Mouse (Mus musculus) MEL (cell line): Measurements from ENCODE around the gene Gpr1. TPM values are rescaled to one million over a fixed set of nuclear protein-coding genes. Genes with fewer than 3 reads are reported as not detected.

ENCODE experiments used
- DNase-seq: peaks from one replicate; pipeline ENCODE4 v3.0.0; 2011; ENCODE audit warnings: low read depth, low spot score
- H3K27ac ChIP-seq: 2 replicates; pipeline ENCODE4 v1.5.1; 2012; ENCODE audit warnings: low read depth, mild to moderate bottlenecking, control low read depth, low read length, moderate library complexity; ENCODE audit not compliant: control insufficient read depth
- H3K27me3 ChIP-seq, 2 experiments: fragments of 150-350 bp in 1 of 2; sonication (generic) in 1 of 2; 2 replicates each; pipeline ENCODE4 v1.6.1; 2012; ENCODE audit warnings: low read length in 2 of 2, mild to moderate bottlenecking in 2 of 2, improper control_type of control experiment in 1 of 2, moderate library complexity in 1 of 2; ENCODE audit not compliant: insufficient read depth in 2 of 2, control insufficient read depth in 1 of 2
- H3K36me3 ChIP-seq, 2 experiments: 2 replicates each; pipeline ENCODE4 v1.6.1; 2012 to 2014; ENCODE audit warnings: low read length in 2 of 2, improper control_type of control experiment in 1 of 2, inconsistent platforms in 1 of 2, mild to moderate bottlenecking in 1 of 2; ENCODE audit not compliant: insufficient read depth in 2 of 2, control insufficient read depth in 1 of 2
- H3K4me1 ChIP-seq, 2 experiments: fragments of 150-350 bp in 1 of 2; sonication (generic) in 1 of 2; 2 replicates each; pipeline ENCODE4 v1.6.1; 2012; ENCODE audit warnings: low read length in 2 of 2, improper control_type of control experiment in 1 of 2, mild to moderate bottlenecking in 1 of 2; ENCODE audit not compliant: insufficient read depth in 2 of 2, control insufficient read depth in 1 of 2
- H3K4me3 ChIP-seq, 2 experiments: fragments of 150-350 bp in 1 of 2; sonication (generic) in 1 of 2; 2 replicates each; pipeline ENCODE4 v1.5.1; 2012; ENCODE audit warnings: low read depth in 2 of 2, low read length in 2 of 2, mild to moderate bottlenecking in 2 of 2, moderate library complexity in 2 of 2, control low read depth in 1 of 2, improper control_type of control experiment in 1 of 2; ENCODE audit not compliant: control insufficient read depth in 1 of 2, insufficient read depth in 1 of 2
- H3K79me2 ChIP-seq: 2 replicates; pipeline ENCODE4 v1.6.1; 2012; ENCODE audit warnings: mild to moderate bottlenecking, low read length, moderate library complexity; ENCODE audit not compliant: control insufficient read depth, poor library complexity, insufficient read depth
- H3K9ac ChIP-seq: 2 replicates; pipeline ENCODE4 v1.6.1; 2012; ENCODE audit warnings: low read depth, mild to moderate bottlenecking, control low read depth, low read length, moderate library complexity; ENCODE audit not compliant: control insufficient read depth, poor library complexity, severe bottlenecking
- H3K9me3 ChIP-seq: fragments of 150-350 bp; sonication (generic); replicated peaks from 2 replicates; pipeline ENCODE4 v1.6.1; 2012; ENCODE audit warnings: mild to moderate bottlenecking, low read length, improper control_type of control experiment, moderate library complexity; ENCODE audit not compliant: insufficient read depth
- BHLHE40 ChIP-seq: IDR thresholded peaks from 2 replicates; pipeline ENCODE4 v1.6.1; 2012; ENCODE audit warnings: low read depth, mild to moderate bottlenecking, inconsistent platforms, low read length, improper control_type of control experiment, borderline replicate concordance
- CHD2 ChIP-seq: IDR thresholded peaks from 2 replicates; pipeline ENCODE4 v1.6.1; 2011; ENCODE audit warnings: low read length, improper control_type of control experiment
- E2F4 ChIP-seq: IDR thresholded peaks from 2 replicates; pipeline ENCODE4 v1.6.1; 2011; ENCODE audit warnings: low read depth, low read length, improper control_type of control experiment, borderline replicate concordance
- ELF1 ChIP-seq: IDR thresholded peaks from 2 replicates; pipeline ENCODE4 v1.6.1; 2014; ENCODE audit warnings: low read depth, mild to moderate bottlenecking, inconsistent platforms, low read length, improper control_type of control experiment, moderate library complexity
- EP300 ChIP-seq, 2 experiments: IDR thresholded peaks; 2 replicates each; pipeline ENCODE4 v1.6.1; 2011; ENCODE audit warnings: improper control_type of control experiment in 2 of 2, low read length in 2 of 2, low read depth in 1 of 2, mild to moderate bottlenecking in 1 of 2
- GATA1 ChIP-seq: IDR thresholded peaks from 2 replicates; pipeline ENCODE4 v1.6.1; 2011; ENCODE audit warnings: low read depth, low read length, improper control_type of control experiment
- HCFC1 ChIP-seq: IDR thresholded peaks from 2 replicates; pipeline ENCODE4 v1.6.1; 2012; ENCODE audit warnings: low read depth, mild to moderate bottlenecking, inconsistent platforms, low read length, improper control_type of control experiment, moderate library complexity
- JUND ChIP-seq: IDR thresholded peaks from 2 replicates; pipeline ENCODE4 v1.6.1; 2011; ENCODE audit warnings: low read depth, mild to moderate bottlenecking, improper control_type of control experiment, low read length
- KAT2A ChIP-seq: conservative IDR thresholded peaks from 2 replicates; pipeline ENCODE4 v1.6.1; 2012; ENCODE audit warnings: low read depth, low read length, improper control_type of control experiment, inconsistent platforms
- MAFK ChIP-seq: IDR thresholded peaks from 2 replicates; pipeline ENCODE4 v1.6.1; 2011; ENCODE audit warnings: low read depth, mild to moderate bottlenecking, low read length, improper control_type of control experiment, borderline replicate concordance
- MAX ChIP-seq: IDR thresholded peaks from 2 replicates; pipeline ENCODE4 v1.6.1; 2011; ENCODE audit warnings: low read length, improper control_type of control experiment
- MAZ ChIP-seq: IDR thresholded peaks from 2 replicates; pipeline ENCODE4 v1.6.1; 2012; ENCODE audit warnings: low read depth, mild to moderate bottlenecking, inconsistent platforms, low read length, improper control_type of control experiment
- MEF2A ChIP-seq: IDR thresholded peaks from 2 replicates; pipeline ENCODE4 v1.6.1; 2014; ENCODE audit warnings: low read depth, mild to moderate bottlenecking, inconsistent platforms, low read length, improper control_type of control experiment; ENCODE audit not compliant: poor library complexity, insufficient replicate concordance, severe bottlenecking; ENCODE audit errors: extremely low read depth
- MXI1 ChIP-seq: IDR thresholded peaks from 2 replicates; pipeline ENCODE4 v1.6.1; 2011; ENCODE audit warnings: mild to moderate bottlenecking, low read depth, low read length, improper control_type of control experiment
- MYB ChIP-seq: IDR thresholded peaks from 2 replicates; pipeline ENCODE4 v1.6.1; 2011; ENCODE audit warnings: mild to moderate bottlenecking, low read depth, low read length, improper control_type of control experiment
- POLR2AphosphoS2 ChIP-seq: IDR thresholded peaks from 2 replicates; pipeline ENCODE4 v1.6.1; 2011; ENCODE audit warnings: low read length, improper control_type of control experiment
- TAL1 ChIP-seq: IDR thresholded peaks from 2 replicates; pipeline ENCODE4 v1.6.1; 2012; ENCODE audit warnings: mild to moderate bottlenecking, inconsistent platforms, low read length, moderate library complexity, mixed read lengths
- TBP ChIP-seq: IDR thresholded peaks from 2 replicates; pipeline ENCODE4 v1.8.0; 2011; ENCODE audit warnings: low read depth, low read length, improper control_type of control experiment
- TCF12 ChIP-seq: IDR thresholded peaks from 2 replicates; pipeline ENCODE4 v1.6.1; 2014; ENCODE audit warnings: low read depth, mild to moderate bottlenecking, inconsistent platforms, low read length, improper control_type of control experiment, moderate library complexity
- USF2 ChIP-seq, 2 experiments: IDR thresholded peaks; 2 replicates each; pipeline ENCODE4 v1.6.1; 2011 to 2012; ENCODE audit warnings: improper control_type of control experiment in 2 of 2, low read length in 2 of 2, borderline replicate concordance in 1 of 2, inconsistent platforms in 1 of 2, low read depth in 1 of 2, mild to moderate bottlenecking in 1 of 2; ENCODE audit not compliant: insufficient read depth in 1 of 2
- ZMIZ1 ChIP-seq: IDR thresholded peaks from 2 replicates; pipeline ENCODE4 v1.6.1; 2012; ENCODE audit warnings: low read depth, mild to moderate bottlenecking, inconsistent platforms, low read length, improper control_type of control experiment, moderate library complexity
- polyA plus RNA-seq, 2 experiments: library from polyadenylated mRNA; stranded (reverse) in 1 of 2; unstranded in 1 of 2; fragments of >175 nt in 1 of 2; fragments of >200 nt in 1 of 2; gene quantifications; 2 replicates each; pipeline versions ENCODE4 v1.2.1 to v1.2.4; 2012; ENCODE audit warnings: low replicate concordance in 2 of 2, low read depth in 1 of 2; ENCODE audit not compliant: insufficient read length in 2 of 2, insufficient read depth in 1 of 2, missing spikeins in 1 of 2
- total RNA-seq: library from RNA; depleted of rRNA; stranded (reverse); fragments of 300-350 nt; gene quantifications from 2 replicates; pipeline ENCODE4 v1.2.3, GENCODE M21; 2012

Gene Gpr1
- total and polyA plus RNA-seq, 3 experiments, result 0.04 TPM; not detected in 2

DNA sequence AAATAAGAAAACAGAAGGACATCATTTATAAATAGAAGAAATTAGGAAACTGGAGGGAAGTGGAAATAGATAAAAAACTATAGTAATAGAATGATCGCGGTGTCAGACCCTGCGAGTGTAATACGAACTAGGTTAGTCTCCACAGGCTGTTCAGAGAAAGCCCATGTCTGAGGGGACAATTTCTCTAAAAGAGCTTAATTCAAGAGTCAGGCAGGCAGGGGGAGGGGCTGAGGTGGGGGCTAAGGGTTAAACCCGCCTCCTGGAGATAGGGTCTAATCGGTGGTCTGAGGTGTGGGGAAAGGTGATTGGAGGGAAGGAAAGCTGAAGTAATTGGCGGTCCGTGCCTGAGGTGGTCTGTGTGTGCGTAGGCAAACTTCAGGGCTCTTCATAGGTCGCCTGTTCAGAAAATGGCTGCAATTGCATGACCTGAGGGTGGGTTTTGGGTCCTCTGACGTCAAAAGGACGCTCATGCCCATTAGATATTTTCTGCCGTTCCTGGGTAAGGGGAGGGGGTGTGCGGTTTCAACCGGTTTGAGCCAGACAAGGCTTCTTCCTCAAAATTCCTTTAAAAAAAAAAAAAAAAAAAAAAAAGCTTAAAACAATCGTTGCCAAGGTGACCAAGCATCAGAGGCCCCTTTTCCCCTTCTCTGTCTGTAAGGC lies 32.6 kb upstream of the Gpr1 start:
- no peaks in the 10 kb centered on the region for H3K79me2 ChIP-seq
- H3K27me3 ChIP-seq, result no peaks in the 10 kb centered on the region
- H3K9ac ChIP-seq, result no peak overlapping the region
- no peak for DNase-seq
- H3K4me1 ChIP-seq, result no peaks in the 10 kb centered on the region
- H3K9me3 ChIP-seq, result no peaks in the 10 kb centered on the region
- TF ChIP-seq POLR2AphosphoS2, result no peak
- no peak for TF ChIP-seq MAFK
- TF ChIP-seq MEF2A, result no peak
- TF ChIP-seq ELF1, result no peak
- no peak for TF ChIP-seq MAX
- TF ChIP-seq TAL1, result no peak
- no peak for TF ChIP-seq GATA1
- no peak for TF ChIP-seq USF2 (IDR thresholded peaks at IDR 0.05; ENCODE audit: borderline replicate concordance in 1 of 2, insufficient read depth in 1 of 2, low read depth in 1 of 2, low read length in 2 of 2)
- no peak for TF ChIP-seq E2F4
- TF ChIP-seq, all 39 proteins: peak for 0
- Histone ChIP-seq H3K4me3 (no peak overlapping the region), H3K36me3 (no peaks in the 10 kb centered on the region), H3K27ac (no peak overlapping the region)

DNA sequence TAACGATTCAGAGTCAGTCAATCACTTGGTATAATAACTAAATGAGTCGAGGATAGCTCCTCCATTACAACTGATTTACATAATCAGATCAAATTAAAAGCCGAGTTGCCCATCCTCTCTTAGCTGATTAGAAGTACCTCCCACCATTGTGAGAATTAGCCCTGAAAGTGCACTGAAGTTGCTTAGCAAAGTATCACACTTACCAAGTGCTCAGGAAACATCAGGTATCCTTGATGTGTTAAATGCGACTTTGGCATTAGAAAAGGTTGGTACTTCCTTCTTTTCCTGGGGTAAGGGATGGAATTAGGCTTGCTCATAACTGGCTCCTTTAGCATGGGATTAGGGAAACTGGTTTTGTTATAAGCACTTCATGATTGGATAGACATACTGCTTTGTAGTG lies 29.5 kb upstream of the Gpr1 start:
- Histone ChIP-seq H3K27ac (no peak overlapping the region), H3K9ac (no peak overlapping the region), H3K4me1 (no peaks in the 10 kb centered on the region), H3K36me3 (no peaks in the 10 kb centered on the region), H3K9me3 (no peaks in the 10 kb centered on the region), H3K4me3 (no peak overlapping the region), H3K79me2 (no peaks in the 10 kb centered on the region), H3K27me3 (no peaks in the 10 kb centered on the region)
- no peak for DNase-seq
- TF ChIP-seq KAT2A (no peak), CHD2 (no peak), TBP (no peak), BHLHE40 (no peak), JUND (no peak), TCF12 (no peak), MXI1 (no peak), ZMIZ1 (no peak), E2F4 (no peak), MAZ (no peak), EP300 (IDR thresholded peaks at IDR 0.05; ENCODE audit: low read depth in 1 of 2, low read length in 2 of 2) (no peak), MYB (no peak), HCFC1 (no peak)
